Mouse (Mus musculus) hindbrain, embryonic 15.5 days (tissue): ENCODE measurements around the gene Ube2o. TPM values are rescaled to one million over a fixed set of nuclear protein-coding genes. Genes with fewer than 3 reads are reported as not detected.
"Not testable (repeated sequence)": the region's sequence is repeated elsewhere in the genome, so short reads cannot be mapped to it uniquely, and the experiment has no call there.

Source experiments
- ATAC-seq: fragments of 200-750 bp; cut with Nextera tagmentation; 2 replicates; pipeline ENCODE4 v1.8.0; 2017; ENCODE audit warnings: low read depth, moderate number of reproducible peaks, moderate TSS enrichment; ENCODE audit not compliant: low FRiP score
- H3K27ac ChIP-seq: fragments of 300-500 bp; sonication (generic); replicated peaks from 2 replicates; pipeline ENCODE4 v1.5.1; 2015; ENCODE audit warnings: mild to moderate bottlenecking, inconsistent platforms
- H3K27me3 ChIP-seq: fragments of 300-500 bp; sonication (generic); 2 replicates; pipeline ENCODE4 v1.6.1; 2015; ENCODE audit warnings: control low read depth, inconsistent platforms
- H3K36me3 ChIP-seq: fragments of 300-500 bp; sonication (generic); 2 replicates; pipeline ENCODE4 v1.6.1; 2015; ENCODE audit warnings: control low read depth, inconsistent platforms
- H3K4me1 ChIP-seq: fragments of 300-500 bp; sonication (generic); replicated peaks from 2 replicates; pipeline ENCODE4 v1.6.1; 2015; ENCODE audit warnings: control low read depth, inconsistent platforms
- H3K4me2 ChIP-seq: fragments of 300-500 bp; sonication (generic); 2 replicates; pipeline ENCODE4 v1.6.1; 2015; ENCODE audit warnings: moderate library complexity, mild to moderate bottlenecking, inconsistent platforms
- H3K4me3 ChIP-seq: fragments of 300-500 bp; sonication (generic); 2 replicates; pipeline ENCODE4 v1.5.1; 2015; ENCODE audit warnings: mild to moderate bottlenecking, inconsistent platforms
- H3K9ac ChIP-seq: fragments of 300-500 bp; sonication (generic); 2 replicates; pipeline ENCODE4 v1.6.1; 2015; ENCODE audit warnings: inconsistent platforms
- H3K9me3 ChIP-seq: fragments of 300-500 bp; sonication (generic); 2 replicates; pipeline ENCODE4 v1.6.1; 2016; ENCODE audit warnings: control low read depth, inconsistent platforms
- whole genome bisulfite sequencing: fragments of 180-500 bp; shearing (Covaris S2); methylation state at CpG from one replicate; pipeline ENCODE4 v1.1.7; 2015; 5-methylcytosine and 5-hydroxymethylcytosine counted together
- polyA plus RNA-seq: library from polyadenylated mRNA; unstranded; fragments of >200 nt; fragmentation: Nextera tagmentation; extraction: Ambion mirVana; gene quantifications from 2 replicates; pipeline ENCODE4 v1.2.1, GENCODE M21; 2015

The Ube2o gene
- polyA plus RNA-seq, 1 experiment from 2014 or later = 36.7 TPM

DNA sequence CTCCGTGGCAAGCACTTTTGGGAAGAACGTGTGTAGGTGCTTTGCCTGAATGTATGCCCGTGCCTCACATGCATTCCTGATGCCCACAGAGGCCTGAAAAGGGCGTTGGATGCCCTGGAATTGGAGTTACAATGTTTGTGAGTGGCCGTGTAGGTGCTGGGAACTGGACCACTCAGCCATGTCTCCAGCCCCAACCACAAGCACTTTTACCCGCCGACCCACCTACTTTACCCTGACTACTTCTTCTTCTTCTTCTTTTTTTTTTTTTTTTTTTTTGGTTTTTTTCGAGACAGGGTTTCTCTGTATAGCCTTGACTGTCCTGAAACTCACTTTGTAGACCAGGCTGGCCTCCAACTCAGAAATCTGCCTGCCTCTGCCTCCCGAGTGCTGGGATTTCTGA lies 29.9 kb upstream of the Ube2o start:
- not testable (repeated sequence) for H3K27me3 ChIP-seq, H3K36me3 ChIP-seq, H3K4me2 ChIP-seq, H3K27ac ChIP-seq, ATAC-seq, H3K9me3 ChIP-seq, H3K4me1 ChIP-seq, H3K4me3 ChIP-seq, H3K9ac ChIP-seq
- WGBS = 84% methylated on average over 9 of the region's 9 CpGs

DNA sequence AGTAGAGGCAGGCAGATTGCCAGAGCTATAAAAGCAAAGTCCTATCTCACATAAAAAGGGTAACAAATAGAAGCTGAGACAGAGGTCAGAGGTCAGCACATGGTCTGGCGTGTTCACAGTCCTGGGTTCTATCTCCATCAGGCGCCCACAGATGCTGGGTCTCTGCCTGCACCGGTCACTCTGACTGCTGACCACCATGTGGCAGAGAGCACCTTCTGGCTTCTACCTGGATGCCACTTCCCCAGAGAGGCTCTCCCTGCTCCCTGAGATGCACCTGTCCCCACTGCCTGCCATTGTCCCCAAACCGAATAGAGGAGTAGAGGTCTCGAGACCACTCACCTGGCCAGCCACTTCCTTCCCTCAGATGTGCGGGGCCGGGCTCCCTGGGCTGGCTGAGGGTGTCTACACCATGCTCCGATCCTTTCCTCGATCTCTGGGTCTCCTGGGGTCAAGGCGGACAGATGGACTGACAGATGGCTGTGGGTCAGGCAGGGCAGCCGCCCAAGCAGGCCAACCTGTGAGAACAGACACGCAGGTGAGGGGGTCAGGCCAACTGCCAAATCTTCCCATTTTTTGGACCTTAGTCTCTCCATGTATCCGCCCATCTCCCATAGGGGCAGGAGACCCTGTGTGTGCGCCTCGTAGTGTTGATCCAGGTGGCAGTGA lies 28.9 kb upstream of the Ube2o start:
- no peak for ATAC-seq
- Histone ChIP-seq H3K4me1 (no peaks in the 10 kb centered on the region), H3K27me3 (no peaks in the 10 kb centered on the region), H3K9ac (no peak overlapping the region), H3K9me3 (no peaks in the 10 kb centered on the region), H3K27ac (no peak overlapping the region), H3K4me2 (no peak overlapping the region), H3K4me3 (no peak overlapping the region), H3K36me3 (no peaks in the 10 kb centered on the region)
- 83% methylated on average over 15 of the region's 15 CpGs for WGBS

DNA sequence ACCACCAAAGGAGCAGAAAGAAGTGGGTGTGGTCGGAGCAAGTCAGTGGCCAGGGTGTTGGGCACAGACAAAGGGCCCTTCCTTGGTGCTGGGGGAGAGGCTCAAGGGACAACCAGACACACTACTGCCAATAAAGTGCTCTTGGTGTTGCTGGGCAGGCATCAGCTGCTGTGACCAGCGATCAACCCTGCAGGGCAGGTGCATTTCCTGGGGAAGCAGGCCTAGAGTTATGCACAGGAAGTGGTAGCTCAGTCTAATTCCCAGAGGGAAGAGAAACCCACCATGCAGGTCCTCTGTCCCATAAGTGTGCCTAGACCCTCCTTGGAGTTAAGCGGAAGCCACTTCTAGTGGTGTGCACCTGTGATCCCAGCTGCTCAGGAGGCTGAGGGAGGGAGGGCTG lies 26.5 kb upstream of the Ube2o start:
- no peak overlapping the region for H3K4me3 ChIP-seq
- no peak for ATAC-seq
- H3K36me3 ChIP-seq = no peaks in the 10 kb centered on the region
- no peak overlapping the region for H3K4me2 ChIP-seq
- WGBS = 94% methylated on average over 3 of the region's 3 CpGs
- no peak overlapping the region for H3K9ac ChIP-seq
- no peak overlapping the region for H3K27ac ChIP-seq
- no peaks in the 10 kb centered on the region for H3K27me3 ChIP-seq
- no peaks in the 10 kb centered on the region for H3K9me3 ChIP-seq
- H3K4me1 ChIP-seq = no peaks in the 10 kb centered on the region

DNA sequence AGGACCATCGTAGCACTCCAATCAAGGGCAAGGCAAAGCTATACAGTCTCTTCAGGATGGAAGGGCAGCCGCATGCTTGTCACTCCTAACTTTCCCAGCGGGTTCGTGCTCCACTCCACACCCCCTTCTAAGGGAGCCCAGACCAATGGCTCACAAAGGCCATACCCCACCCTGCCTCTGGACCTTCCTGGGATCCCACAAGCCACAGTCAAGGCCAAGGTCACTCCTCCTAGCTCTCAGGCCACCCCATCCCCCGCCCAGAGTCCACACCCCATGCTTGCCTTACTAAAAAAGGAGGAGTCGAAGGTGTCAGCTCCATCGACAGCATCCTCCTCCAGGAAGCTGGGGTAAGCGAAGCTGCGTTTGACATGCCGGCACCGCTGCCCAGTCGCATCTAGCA lies 22.9 kb upstream of the Ube2o start:
- Histone ChIP-seq H3K27ac (no peak overlapping the region), H3K9me3 (no peaks in the 10 kb centered on the region), H3K9ac (no peak overlapping the region), H3K4me2 (no peak overlapping the region), H3K27me3 (no peaks in the 10 kb centered on the region), H3K36me3 (no peaks in the 10 kb centered on the region), H3K4me3 (no peak overlapping the region), H3K4me1 (no peaks in the 10 kb centered on the region)
- 96% methylated on average over 12 of the region's 12 CpGs for WGBS
- no peak for ATAC-seq

DNA sequence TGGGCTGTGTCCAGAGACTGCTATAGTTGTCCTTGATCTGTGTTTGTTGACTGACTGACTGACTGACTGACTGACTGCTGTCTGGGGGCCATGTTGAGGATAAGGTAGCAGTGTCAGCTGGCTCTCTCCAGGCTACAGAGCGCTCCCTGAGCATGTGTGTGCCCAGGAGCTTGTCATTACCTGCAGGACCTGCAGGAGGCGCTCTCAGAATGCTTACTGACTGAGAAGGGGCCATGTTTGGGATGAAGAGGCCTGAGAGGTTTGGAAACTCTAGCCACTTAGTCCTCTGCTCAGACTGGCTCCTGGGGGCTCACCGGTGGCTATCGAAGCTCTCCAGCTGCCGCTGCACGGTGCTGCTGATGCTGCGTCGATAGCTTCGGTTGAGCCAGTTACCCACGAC lies 22.1 kb upstream of the Ube2o start:
- H3K27ac ChIP-seq = no peak overlapping the region
- WGBS = 88% methylated on average over 10 of the region's 10 CpGs
- H3K9ac ChIP-seq = no peak overlapping the region
- H3K4me2 ChIP-seq = no peak overlapping the region
- ATAC-seq = no peak
- no peaks in the 10 kb centered on the region for H3K27me3 ChIP-seq
- no peaks in the 10 kb centered on the region for H3K36me3 ChIP-seq
- no peak overlapping the region for H3K4me3 ChIP-seq
- H3K9me3 ChIP-seq = no peaks in the 10 kb centered on the region
- no peaks in the 10 kb centered on the region for H3K4me1 ChIP-seq

DNA sequence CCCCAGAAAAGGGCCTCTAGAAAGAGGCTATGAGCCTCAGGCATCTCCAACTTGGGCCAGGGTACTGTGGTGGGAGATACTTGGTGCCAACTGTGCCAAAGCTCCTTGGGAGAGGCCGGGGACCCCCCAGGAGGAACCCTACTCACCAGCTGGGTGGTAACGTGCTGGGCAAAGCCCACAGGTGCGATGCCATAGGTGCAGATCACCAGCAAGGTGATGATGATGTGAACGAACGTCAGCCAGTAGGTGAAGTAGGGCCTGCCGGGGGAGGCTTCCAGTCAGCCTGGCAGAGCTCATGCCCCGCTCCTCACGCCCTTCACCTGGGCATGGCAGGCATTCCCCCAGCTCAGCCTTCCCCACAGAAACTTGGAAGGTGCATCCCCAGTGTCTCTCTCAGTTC lies 20.8 kb upstream of the Ube2o start:
- no peak overlapping the region for H3K27ac ChIP-seq
- no peaks in the 10 kb centered on the region for H3K4me1 ChIP-seq
- H3K4me3 ChIP-seq = no peak overlapping the region
- no peaks in the 10 kb centered on the region for H3K27me3 ChIP-seq
- H3K9me3 ChIP-seq = no peaks in the 10 kb centered on the region
- no peak overlapping the region for H3K4me2 ChIP-seq
- WGBS = 91% methylated on average over 8 of the region's 8 CpGs
- no peak for ATAC-seq
- no peak overlapping the region for H3K9ac ChIP-seq
- no peaks in the 10 kb centered on the region for H3K36me3 ChIP-seq

DNA sequence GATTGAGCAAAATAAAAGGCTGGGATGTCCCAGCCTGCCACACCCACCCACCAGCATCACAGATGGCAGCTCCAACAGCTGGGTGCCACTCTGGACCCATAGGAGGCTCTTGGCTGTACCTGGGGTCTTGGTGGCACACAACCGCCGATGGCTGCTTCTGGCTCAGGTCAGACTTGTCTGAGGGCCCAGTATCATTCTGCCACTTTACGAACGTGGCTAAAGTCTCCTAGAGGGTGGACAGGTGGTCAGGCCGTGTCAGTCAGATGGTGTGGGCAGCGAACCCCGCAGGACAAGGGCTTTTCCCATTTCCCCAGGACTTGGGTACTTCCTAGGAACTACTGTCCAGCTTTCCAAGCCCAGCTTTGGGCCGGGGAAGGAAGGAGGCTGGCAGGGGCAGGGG lies 19.9 kb upstream of the Ube2o start:
- 90% methylated on average over 8 of the region's 8 CpGs for WGBS
- H3K4me2 ChIP-seq = no peak overlapping the region
- H3K27ac ChIP-seq = no peak overlapping the region
- H3K36me3 ChIP-seq = no peaks in the 10 kb centered on the region
- H3K4me1 ChIP-seq = no peaks in the 10 kb centered on the region
- no peak overlapping the region for H3K4me3 ChIP-seq
- no peak overlapping the region for H3K9ac ChIP-seq
- ATAC-seq = no peak
- H3K9me3 ChIP-seq = no peaks in the 10 kb centered on the region
- H3K27me3 ChIP-seq = no peaks in the 10 kb centered on the region

DNA sequence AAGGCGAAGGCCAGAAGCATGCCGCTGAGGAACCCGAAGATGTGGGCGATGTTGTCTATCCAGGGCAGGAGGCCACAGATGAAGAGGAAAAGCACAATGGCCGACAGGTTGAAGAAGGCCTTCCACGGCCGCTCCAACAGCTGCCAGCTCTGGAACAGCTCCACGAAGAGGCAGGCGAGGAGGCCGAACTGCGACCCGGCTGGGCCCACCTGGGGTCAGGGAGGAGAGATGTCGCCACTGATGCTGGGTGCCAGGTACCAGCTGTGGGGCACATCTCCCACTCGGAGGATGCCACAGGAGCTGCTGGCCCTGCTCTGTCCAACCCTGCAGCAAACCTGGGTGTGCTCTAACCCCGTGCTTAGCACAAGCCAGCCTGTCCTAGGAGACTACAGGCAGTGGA lies 18.0 kb upstream of the Ube2o start:
- Histone ChIP-seq H3K4me2 (no peak overlapping the region), H3K9ac (no peak overlapping the region), H3K27me3 (no peaks in the 10 kb centered on the region), H3K4me3 (no peak overlapping the region), H3K36me3 (no peaks in the 10 kb centered on the region), H3K27ac (no peak overlapping the region), H3K4me1 (no peaks in the 10 kb centered on the region), H3K9me3 (no peaks in the 10 kb centered on the region)
- ATAC-seq = no peak
- WGBS = 89% methylated on average over 15 of the region's 15 CpGs

DNA sequence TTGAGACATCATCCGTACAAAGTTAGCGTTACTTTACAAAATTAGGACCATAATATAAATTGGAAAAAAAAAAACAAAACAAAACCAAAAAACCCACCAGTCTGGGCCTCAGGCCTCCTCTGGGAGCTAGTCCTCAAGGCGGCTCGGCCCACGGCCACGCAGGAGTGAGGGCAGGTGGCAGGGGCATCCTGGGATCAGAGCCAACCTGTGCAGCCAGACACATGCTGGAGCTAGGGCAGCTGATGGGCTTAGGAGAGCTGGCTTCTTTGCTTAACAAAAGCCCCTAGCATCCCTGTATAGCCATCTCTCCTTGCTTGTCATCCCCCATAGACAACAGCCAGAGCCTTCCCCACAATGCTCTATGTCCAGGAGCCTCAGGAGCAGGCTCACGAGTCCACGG lies 16.9 kb upstream of the Ube2o start:
- H3K4me1 ChIP-seq = peaks cover 4% of the 10 kb centered on the region; the same call in 1 of the 2 replicates
- no peak overlapping the region for H3K9ac ChIP-seq
- H3K36me3 ChIP-seq = no peaks in the 10 kb centered on the region
- H3K27me3 ChIP-seq = no peaks in the 10 kb centered on the region
- no peak overlapping the region for H3K4me2 ChIP-seq
- H3K27ac ChIP-seq = no peak overlapping the region
- no peaks in the 10 kb centered on the region for H3K9me3 ChIP-seq
- WGBS = 77% methylated on average over 8 of the region's 8 CpGs
- ATAC-seq = no peak
- no peak overlapping the region for H3K4me3 ChIP-seq

DNA sequence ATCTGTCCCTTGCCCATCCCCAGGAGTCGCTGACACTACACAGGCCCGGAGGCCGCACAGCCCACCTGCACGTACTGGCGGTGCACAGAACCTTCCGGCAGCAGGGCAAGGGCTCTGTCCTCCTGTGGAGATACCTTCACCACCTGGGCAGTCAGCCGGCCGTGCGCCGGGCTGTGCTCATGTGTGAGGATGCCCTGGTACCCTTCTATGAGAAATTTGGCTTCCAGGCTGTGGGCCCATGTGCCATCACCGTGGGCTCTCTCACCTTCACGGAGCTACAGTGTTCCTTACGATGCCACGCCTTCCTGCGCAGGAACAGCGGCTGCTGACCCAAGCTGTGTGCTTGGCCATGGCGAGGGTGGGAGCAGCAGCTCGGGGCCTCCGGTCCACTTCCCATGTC lies 15.5 kb upstream of the Ube2o start:
- H3K27me3 ChIP-seq = no peaks in the 10 kb centered on the region
- no peaks in the 10 kb centered on the region for H3K36me3 ChIP-seq
- H3K4me2 ChIP-seq = no peak overlapping the region
- H3K9me3 ChIP-seq = no peaks in the 10 kb centered on the region
- peaks cover 12% of the 10 kb centered on the region for H3K4me1 ChIP-seq
- whole genome bisulfite sequencing = 89% methylated on average over 19 of the region's 19 CpGs
- ATAC-seq = no peak
- no peak overlapping the region for H3K4me3 ChIP-seq
- H3K27ac ChIP-seq = no peak overlapping the region
- H3K9ac ChIP-seq = no peak overlapping the region

DNA sequence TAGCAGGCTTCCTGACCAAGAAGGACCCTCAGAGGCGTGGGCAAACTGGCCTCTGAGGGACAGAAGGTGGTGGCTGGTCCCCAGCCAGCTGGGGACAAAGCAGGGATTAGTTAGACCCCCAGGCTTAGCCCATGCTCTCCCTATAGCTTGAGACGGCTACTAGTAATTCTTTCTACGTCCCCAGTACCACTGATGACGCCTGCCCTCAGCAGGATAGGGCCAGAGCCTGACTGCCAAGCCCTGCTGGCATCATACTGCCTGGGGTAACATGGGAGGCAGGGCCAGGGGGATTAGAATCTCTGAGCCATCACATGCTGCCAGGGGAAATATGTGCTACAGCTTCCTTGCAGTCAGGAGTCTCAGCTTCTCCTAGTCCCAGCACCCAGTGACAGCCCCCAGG lies 12.1 kb upstream of the Ube2o start:
- no peak overlapping the region for H3K9ac ChIP-seq
- no peak overlapping the region for H3K4me2 ChIP-seq

DNA sequence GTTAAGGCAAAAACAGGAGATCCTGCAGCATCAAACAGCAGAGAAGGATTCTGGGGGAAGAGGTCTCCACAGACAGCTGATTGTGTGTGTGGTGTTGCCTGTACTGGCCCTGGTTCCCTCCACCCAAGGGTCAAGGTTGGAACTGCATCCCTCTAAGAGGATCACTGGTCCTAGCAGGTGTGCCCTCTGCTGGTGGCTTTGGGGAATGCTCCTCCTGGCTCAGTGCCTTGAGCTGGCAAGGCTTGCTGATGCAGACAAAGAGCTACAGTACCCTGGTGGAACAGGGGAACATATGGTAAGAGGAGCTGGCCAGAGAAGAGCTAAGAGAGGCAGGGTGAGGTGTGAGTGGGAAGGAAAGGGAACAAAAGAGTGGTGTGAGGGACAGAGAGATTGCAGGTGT lies 11.2 kb upstream of the Ube2o start:
- no peak overlapping the region for H3K4me2 ChIP-seq

More for the DNA sequence above, 12.1 kb upstream of the Ube2o start:
- WGBS = 55% methylated on average over 4 of the region's 4 CpGs
- Histone ChIP-seq H3K27ac (0 out of 2 replicates have a peak overlapping the region, but pooled peaks have one; percentile 59), H3K9me3 (no peaks in the 10 kb centered on the region), H3K36me3 (no peaks in the 10 kb centered on the region), H3K4me3 (no peak overlapping the region), H3K27me3 (no peaks in the 10 kb centered on the region), H3K4me1 (peaks cover 21% of the 10 kb centered on the region)
- no peak for ATAC-seq

DNA sequence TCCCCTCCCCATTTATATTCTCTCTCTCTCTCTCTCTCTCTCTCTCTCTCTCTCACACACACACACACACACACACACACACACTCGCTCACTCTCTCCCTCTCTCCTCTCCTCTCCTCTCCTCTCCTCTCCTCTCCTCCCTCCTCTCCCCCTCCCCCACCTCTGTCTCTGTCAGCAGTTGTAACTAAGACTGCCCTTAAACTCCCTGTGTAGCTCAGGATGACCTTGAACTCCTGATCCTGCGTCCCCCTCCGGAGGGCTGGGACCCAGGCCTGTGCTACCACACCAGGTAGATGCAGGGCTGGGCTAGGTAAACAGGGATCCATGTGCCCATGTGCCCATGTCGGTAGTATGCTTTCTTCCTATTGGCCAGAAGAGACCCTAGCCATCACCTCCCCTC lies 10.4 kb upstream of the Ube2o start:
- H3K36me3 ChIP-seq = no peaks in the 10 kb centered on the region
- no peaks in the 10 kb centered on the region for H3K9me3 ChIP-seq
- no peaks in the 10 kb centered on the region for H3K27me3 ChIP-seq
- no peak overlapping the region for H3K4me3 ChIP-seq
- no peak overlapping the region for H3K27ac ChIP-seq
- no peak overlapping the region for H3K4me2 ChIP-seq
- H3K9ac ChIP-seq = no peak overlapping the region
- H3K4me1 ChIP-seq = peaks cover 26% of the 10 kb centered on the region
- no peak for ATAC-seq
- 89% methylated on average over 4 of the region's 4 CpGs for WGBS

More for the DNA sequence above, 11.2 kb upstream of the Ube2o start:
- H3K4me3 ChIP-seq = no peak overlapping the region
- H3K9me3 ChIP-seq = no peaks in the 10 kb centered on the region
- no peak overlapping the region for H3K9ac ChIP-seq
- ATAC-seq = peak; percentile 81
- H3K27me3 ChIP-seq = no peaks in the 10 kb centered on the region
- H3K4me1 ChIP-seq = peaks cover 21% of the 10 kb centered on the region
- no peaks in the 10 kb centered on the region for H3K36me3 ChIP-seq
- H3K27ac ChIP-seq = peak overlapping the region; percentile 59
